Mouse (Mus musculus) CH12.LX (cell line): ENCODE results near the gene Oscar. TPM values are rescaled to one million over a fixed set of nuclear protein-coding genes. Genes with fewer than 3 reads are reported as not detected.

ENCODE experiments used
- DNase-seq: peaks from one replicate; pipeline ENCODE4 v3.0.0-alpha.2; 2013; ENCODE audit errors: extremely low read depth
- H3K27ac ChIP-seq: 2 replicates; pipeline ENCODE4 v1.5.1; 2012; ENCODE audit warnings: low read depth, mild to moderate bottlenecking, control low read depth, moderate library complexity; ENCODE audit not compliant: insufficient read depth
- H3K27me3 ChIP-seq: replicated peaks from 2 replicates; pipeline ENCODE3; 2012; ENCODE audit warnings: inconsistent platforms
- H3K36me3 ChIP-seq, 2 experiments: replicated peaks in 1 of 2; 2 replicates each; pipeline versions ENCODE3 to v1.6.1; 2012; ENCODE audit warnings: inconsistent platforms in 1 of 2, low read length in 1 of 2, mild to moderate bottlenecking in 1 of 2, mixed read lengths in 1 of 2, moderate library complexity in 1 of 2; ENCODE audit not compliant: control insufficient read depth in 1 of 2, insufficient read depth in 1 of 2
- H3K4me1 ChIP-seq, 2 experiments: 2 replicates each; pipeline ENCODE4 v1.6.1; 2012; ENCODE audit warnings: inconsistent platforms in 1 of 2, moderate library complexity in 1 of 2; ENCODE audit not compliant: insufficient read depth in 2 of 2, control insufficient read depth in 1 of 2
- H3K4me2 ChIP-seq: 2 replicates; pipeline ENCODE4 v1.6.1; 2012; ENCODE audit warnings: low read depth, mild to moderate bottlenecking, control low read depth; ENCODE audit not compliant: poor library complexity, insufficient read depth, severe bottlenecking
- H3K4me3 ChIP-seq, 3 experiments: fragments of 150-350 bp in 1 of 3; sonication (generic) in 1 of 3; replicated peaks in 1 of 3; 2 replicates each; pipeline versions ENCODE3 to v1.5.1; 2011 to 2012; ENCODE audit warnings: low read depth in 2 of 3, low read length in 2 of 3, mild to moderate bottlenecking in 2 of 3, moderate library complexity in 2 of 3, control low read depth in 1 of 3, improper control_type of control experiment in 1 of 3, inconsistent platforms in 1 of 3, mixed read lengths in 1 of 3; ENCODE audit not compliant: poor library complexity in 1 of 3
- H3K79me2 ChIP-seq: replicated peaks from 2 replicates; pipeline ENCODE4 v1.6.1; 2012; ENCODE audit warnings: mild to moderate bottlenecking, moderate library complexity; ENCODE audit not compliant: control insufficient read depth, poor library complexity, insufficient read depth, severe bottlenecking; ENCODE audit errors: extremely low read depth
- H3K9ac ChIP-seq: 2 replicates; pipeline ENCODE4 v1.6.1; 2012; ENCODE audit warnings: low read depth, mild to moderate bottlenecking, control low read depth, moderate library complexity; ENCODE audit not compliant: insufficient read depth
- H3K9me3 ChIP-seq: replicated peaks from 2 replicates; pipeline ENCODE3; 2012; ENCODE audit warnings: low read length, inconsistent platforms, mixed read lengths
- CTCF ChIP-seq, 2 experiments: IDR thresholded peaks in 1 of 2; conservative IDR thresholded peaks in 1 of 2; 2 replicates each; pipeline ENCODE4 v1.5.1; 2011 to 2012; ENCODE audit warnings: low read depth in 2 of 2, low read length in 2 of 2, improper control_type of control experiment in 1 of 2, inconsistent platforms in 1 of 2, mild to moderate bottlenecking in 1 of 2, moderate library complexity in 1 of 2
- GABPA ChIP-seq: IDR thresholded peaks from 2 replicates; pipeline ENCODE4 v1.6.1; 2012; ENCODE audit warnings: low read depth, low read length, improper control_type of control experiment, inconsistent platforms; ENCODE audit not compliant: insufficient replicate concordance
- KAT2A ChIP-seq: IDR thresholded peaks from 2 replicates; pipeline ENCODE4 v1.6.1; 2012; ENCODE audit warnings: low read length, improper control_type of control experiment, inconsistent platforms; ENCODE audit not compliant: insufficient replicate concordance
- MAX ChIP-seq: IDR thresholded peaks from 2 replicates; pipeline ENCODE4 v1.6.1; 2011; ENCODE audit warnings: low read length, improper control_type of control experiment
- MXI1 ChIP-seq: IDR thresholded peaks from 2 replicates; pipeline ENCODE4 v1.6.1; 2011; ENCODE audit warnings: mild to moderate bottlenecking, low read depth, low read length, improper control_type of control experiment
- MYC ChIP-seq: IDR thresholded peaks from 2 replicates; pipeline ENCODE4 v1.6.1; 2011; ENCODE audit warnings: low read depth, mild to moderate bottlenecking, improper control_type of control experiment, low read length
- NRF1 ChIP-seq: IDR thresholded peaks from 2 replicates; pipeline ENCODE4 v1.6.1; 2014; ENCODE audit warnings: low read depth, mild to moderate bottlenecking, inconsistent platforms, low read length, improper control_type of control experiment, moderate library complexity
- POLR2A ChIP-seq: IDR thresholded peaks from 2 replicates; pipeline ENCODE4 v1.6.1; 2011; ENCODE audit warnings: low read depth, mild to moderate bottlenecking, improper control_type of control experiment, low read length
- POLR2AphosphoS2 ChIP-seq: IDR thresholded peaks from 2 replicates; pipeline ENCODE4 v1.6.1; 2011; ENCODE audit warnings: low read depth, low read length, improper control_type of control experiment
- SIN3A ChIP-seq: IDR thresholded peaks from 2 replicates; pipeline ENCODE4 v1.6.1; 2012; ENCODE audit warnings: low read length, improper control_type of control experiment, inconsistent platforms
- SMC3 ChIP-seq: IDR thresholded peaks from 2 replicates; pipeline ENCODE4 v1.6.1; 2011; ENCODE audit warnings: low read depth, low read length, improper control_type of control experiment
- TCF12 ChIP-seq: IDR thresholded peaks from 2 replicates; pipeline ENCODE4 v1.6.1; 2014; ENCODE audit warnings: low read depth, mild to moderate bottlenecking, inconsistent platforms, low read length, improper control_type of control experiment
- ZC3H11A ChIP-seq: IDR thresholded peaks from 2 replicates; pipeline ENCODE4 v1.6.1; 2012; ENCODE audit warnings: low read depth, mild to moderate bottlenecking, inconsistent platforms, low read length, improper control_type of control experiment
- ZNF384 ChIP-seq: IDR thresholded peaks from 2 replicates; pipeline ENCODE4 v1.6.1; 2012; ENCODE audit warnings: low read depth, low read length, improper control_type of control experiment, inconsistent platforms
- dilution Hi-C: fragments of 300-500 bp; cut with MboI; formaldehyde crosslinking; loops from 2 replicates; pipeline ENCODE4 v1.14.3; 2020; ENCODE audit warnings: low sequenced_read_pairs; ENCODE audit not compliant: extremely low pct_unique_long_range_greater_than_20kb, extremely low pct_ligation_motif_present
- in situ Hi-C: fragments of 300-500 bp; cut with MboI; formaldehyde crosslinking; loops from 3 replicates; pipeline ENCODE4 v1.14.3; 2019; ENCODE audit warnings: low sequenced_read_pairs, low pct_ligation_motif_present, low pct_unique_long_range_greater_than_20kb, mixed read lengths
- polyA plus RNA-seq: library from polyadenylated mRNA; unstranded; fragments of >175 nt; gene quantifications from 2 replicates; pipeline ENCODE4 v1.2.1, GENCODE M21; 2012; ENCODE audit warnings: low read depth; ENCODE audit not compliant: insufficient read length
- total RNA-seq, 2 experiments: library from RNA; depleted of rRNA; stranded (reverse); fragments of 300-350 nt in 1 of 2; fragments of >200 nt in 1 of 2; gene quantifications; 2 replicates each; pipeline ENCODE4 v1.2.3; 2012 to 2014

Gene Oscar
- total and polyA plus RNA-seq, 3 experiments, result 0.39 TPM; not detected in 2

GRCm38 (mm10) chr7:3656966-3657365 lies 41.0 kb upstream of the Oscar start:
- H3K9me3 ChIP-seq, result no peaks in the 10 kb centered on the region
- DNase-seq, result no peak
- no peak overlapping the region for H3K27ac ChIP-seq
- no peaks in the 10 kb centered on the region for H3K4me1 ChIP-seq
- H3K4me3 ChIP-seq, result no peak overlapping the region
- no peak overlapping the region for H3K4me2 ChIP-seq
- no peaks in the 10 kb centered on the region for H3K79me2 ChIP-seq
- in situ Hi-C loops, result no loop called here
- no peak overlapping the region for H3K9ac ChIP-seq
- TF ChIP-seq MXI1, result no peak
- no peak for TF ChIP-seq POLR2A
- TF ChIP-seq KAT2A, result no peak
- no peak for TF ChIP-seq MAX
- TF ChIP-seq ZC3H11A, result no peak
- TF ChIP-seq POLR2AphosphoS2, result no peak
- TF ChIP-seq, all 38 proteins: peak for 0
- dilution Hi-C loops, result no loop called here
- Histone ChIP-seq H3K27me3 (no peaks in the 10 kb centered on the region), H3K36me3 (peaks cover 94 to 99% of the 10 kb centered on the region in 2 experiments)

- H3K4me1 ChIP-seq, result peaks cover 13 to 41% of the 10 kb centered on the region in 2 experiments
- no peak for TF ChIP-seq ZC3H11A
- no peak for TF ChIP-seq MXI1
- TF ChIP-seq SIN3A, result no peak
- no peak for TF ChIP-seq CTCF (conservative IDR thresholded peaks at IDR 0.05 in 1 of 2, IDR thresholded peaks at IDR 0.05 in 1 of 2; ENCODE audit: low read depth in 2 of 2, low read length in 2 of 2)
- TF ChIP-seq SMC3, result no peak
- TF ChIP-seq GABPA, result no peak
- TF ChIP-seq TCF12, result no peak
- no peak for TF ChIP-seq NRF1
- TF ChIP-seq ZNF384, result no peak
- TF ChIP-seq MYC, result no peak
- TF ChIP-seq, all 38 proteins: peak for 0
- H3K4me3 ChIP-seq, result peak overlapping the region; percentile 89 to 94 (median 93)
- peaks cover 55% of the 10 kb centered on the region for H3K79me2 ChIP-seq
- in situ Hi-C loops, result no loop called here
- no peak overlapping the region for H3K27ac ChIP-seq
- no peak for DNase-seq
- H3K4me2 ChIP-seq, result peak overlapping the region; percentile 96
- H3K36me3 ChIP-seq, result peaks cover 18 to 58% of the 10 kb centered on the region in 2 experiments
- dilution Hi-C loops, result no loop called here
- no peaks in the 10 kb centered on the region for H3K9me3 ChIP-seq
- no peaks in the 10 kb centered on the region for H3K27me3 ChIP-seq
- H3K9ac ChIP-seq, result peak overlapping the region; percentile 98
Observed at GRCm38 (mm10) chr7:3646641-3647040, 30.7 kb upstream of the Oscar start.

DNA sequence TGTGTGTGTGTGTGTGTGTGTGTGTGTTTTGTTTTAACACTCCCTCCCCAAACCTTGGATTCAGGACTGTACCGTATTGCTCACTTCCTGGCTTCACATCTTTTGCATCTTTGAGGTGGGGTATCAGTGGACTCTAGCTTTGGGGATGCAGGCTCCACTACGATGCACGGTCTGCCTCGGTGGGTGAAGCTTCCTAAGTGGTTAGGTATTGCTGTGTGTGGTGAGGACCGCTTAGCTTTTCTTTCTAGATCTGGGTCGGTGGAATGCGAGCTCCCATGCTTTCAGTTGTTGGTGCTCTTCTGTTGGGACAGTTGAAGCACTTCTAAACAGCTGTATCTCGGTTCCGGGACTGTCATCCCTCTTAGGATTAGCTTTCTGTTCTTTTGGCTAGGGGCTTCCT lies 30.2 kb upstream of the Oscar start:
- peaks cover 13 to 43% of the 10 kb centered on the region in 2 experiments for H3K4me1 ChIP-seq
- dilution Hi-C loops, result no loop called here
- no peaks in the 10 kb centered on the region for H3K27me3 ChIP-seq
- in situ Hi-C loops, result no loop called here
- peak overlapping the region; percentile 96 for H3K4me2 ChIP-seq
- H3K9me3 ChIP-seq, result no peaks in the 10 kb centered on the region
- H3K27ac ChIP-seq, result 0 out of 2 replicates have a peak overlapping the region, but pooled peaks have one; percentile 78
- DNase-seq, result no peak
- peak overlapping the region; percentile 89 to 94 (median 93) for H3K4me3 ChIP-seq
- peaks cover 51% of the 10 kb centered on the region for H3K79me2 ChIP-seq
- peak overlapping the region; percentile 98 for H3K9ac ChIP-seq
- TF ChIP-seq MXI1 (peak; percentile 39; the same call in 1 of the 2 replicates), SIN3A (0 out of 2 replicates have a peak, but pooled peaks have one; percentile 25), TCF12 (no peak)
- TF ChIP-seq, all 38 proteins: peak for 2
- H3K36me3 ChIP-seq, result peaks cover 17 to 58% of the 10 kb centered on the region in 2 experiments
